Mouse (Mus musculus) liver, embryonic 12.5 days (tissue): ENCODE data around the gene App. TPM values are rescaled to one million over a fixed set of nuclear protein-coding genes. Genes with fewer than 3 reads are reported as not detected.

Experiments used
- ATAC-seq: fragments of 200-750 bp; cut with Nextera tagmentation; 2 replicates; pipeline ENCODE4 v1.8.0; 2017; ENCODE audit warnings: moderate number of reproducible peaks, mild to moderate bottlenecking, moderate library complexity
- H3K27ac ChIP-seq: fragments of 300-500 bp; sonication (generic); 2 replicates; pipeline ENCODE4 v1.5.1; 2016; ENCODE audit warnings: mild to moderate bottlenecking
- H3K27me3 ChIP-seq: fragments of 300-500 bp; sonication (generic); replicated peaks from 2 replicates; pipeline ENCODE4 v1.6.1; 2016; ENCODE audit warnings: mild to moderate bottlenecking, moderate library complexity
- H3K36me3 ChIP-seq: fragments of 300-500 bp; sonication (generic); 2 replicates; pipeline ENCODE4 v1.6.1; 2016; ENCODE audit warnings: mild to moderate bottlenecking, moderate library complexity
- H3K4me1 ChIP-seq: fragments of 300-500 bp; sonication (generic); 2 replicates; pipeline ENCODE4 v1.6.1; 2016
- H3K4me2 ChIP-seq: fragments of 300-500 bp; sonication (generic); 2 replicates; pipeline ENCODE4 v1.6.1; 2016; ENCODE audit warnings: mild to moderate bottlenecking, moderate library complexity
- H3K4me3 ChIP-seq: fragments of 300-500 bp; sonication (generic); 2 replicates; pipeline ENCODE4 v1.5.1; 2016; ENCODE audit warnings: mild to moderate bottlenecking, moderate library complexity
- H3K9ac ChIP-seq: fragments of 300-500 bp; sonication (generic); 2 replicates; pipeline ENCODE4 v1.6.1; 2016; ENCODE audit warnings: mild to moderate bottlenecking, moderate library complexity
- H3K9me3 ChIP-seq: fragments of 300-500 bp; sonication (generic); replicated peaks from 2 replicates; pipeline ENCODE4 v1.6.1; 2016; ENCODE audit warnings: mild to moderate bottlenecking, moderate library complexity
- WGBS: fragments of 180-500 bp; shearing (Covaris S2); methylation state at CpG from one replicate; pipeline ENCODE4 v1.1.7; 2016; ENCODE audit not compliant: insufficient replicate concordance; 5-methylcytosine and 5-hydroxymethylcytosine counted together
- polyA plus RNA-seq: library from polyadenylated mRNA; unstranded; fragments of >200 nt; fragmentation: Nextera tagmentation; extraction: Ambion mirVana; gene quantifications from 2 replicates; pipeline ENCODE4 v1.2.1, GENCODE M21; 2016

The App gene
- polyA plus RNA-seq, 1 experiment from 2014 or later = 26.1 TPM

DNA sequence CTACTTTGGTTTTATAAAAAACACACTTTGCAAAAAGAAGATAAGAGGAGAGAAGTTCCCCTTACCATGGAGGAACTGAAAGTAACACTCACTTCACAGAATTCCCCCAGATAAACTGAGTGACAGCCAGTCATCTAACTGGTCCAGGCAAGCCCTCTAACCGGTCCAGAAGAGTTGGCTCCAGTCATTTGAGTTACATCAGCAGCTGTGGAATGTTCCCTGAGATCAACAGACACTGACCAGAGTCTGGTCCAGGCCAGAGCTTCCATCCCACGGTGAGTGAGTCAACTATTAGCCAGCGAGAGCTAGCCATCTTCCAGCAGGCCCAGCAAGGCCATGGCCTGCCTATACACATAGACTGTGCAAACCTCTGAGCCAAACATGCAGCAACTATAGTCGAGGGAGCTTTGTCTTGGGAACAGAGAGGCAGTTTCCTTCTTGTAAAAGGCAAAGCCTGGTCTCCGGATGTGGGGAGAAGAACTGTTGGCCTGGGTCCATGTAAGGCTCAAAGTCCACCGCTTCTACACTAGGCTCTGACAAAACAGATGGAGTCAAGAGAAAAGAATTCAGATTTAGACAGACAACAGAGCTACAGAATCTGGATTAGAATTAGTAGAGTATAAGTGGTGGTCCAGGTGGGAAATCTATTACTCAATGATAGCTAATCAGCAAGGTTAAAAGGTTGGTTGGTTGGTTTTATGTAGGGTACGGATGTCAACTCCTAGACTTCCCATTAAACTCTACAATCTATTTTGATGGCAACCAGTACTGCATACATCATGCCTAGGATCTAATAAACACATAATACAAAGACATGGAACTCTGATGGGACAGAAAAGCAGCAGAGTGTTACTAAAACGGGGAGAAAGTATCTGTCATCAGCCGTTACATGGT lies 24.7 kb downstream of the App start:
- 56% methylated on average over 9 of the region's 9 CpGs for whole genome bisulfite sequencing
- H3K27me3 ChIP-seq = no peaks in the 10 kb centered on the region
- H3K4me3 ChIP-seq = no peak overlapping the region
- H3K27ac ChIP-seq = no peak overlapping the region
- H3K9me3 ChIP-seq = no peaks in the 10 kb centered on the region
- no peak overlapping the region for H3K9ac ChIP-seq
- peaks cover 11% of the 10 kb centered on the region for H3K4me1 ChIP-seq
- no peaks in the 10 kb centered on the region for H3K36me3 ChIP-seq
- no peak overlapping the region for H3K4me2 ChIP-seq
- peak; percentile 61; the same call in 1 of the 2 replicates for ATAC-seq

DNA sequence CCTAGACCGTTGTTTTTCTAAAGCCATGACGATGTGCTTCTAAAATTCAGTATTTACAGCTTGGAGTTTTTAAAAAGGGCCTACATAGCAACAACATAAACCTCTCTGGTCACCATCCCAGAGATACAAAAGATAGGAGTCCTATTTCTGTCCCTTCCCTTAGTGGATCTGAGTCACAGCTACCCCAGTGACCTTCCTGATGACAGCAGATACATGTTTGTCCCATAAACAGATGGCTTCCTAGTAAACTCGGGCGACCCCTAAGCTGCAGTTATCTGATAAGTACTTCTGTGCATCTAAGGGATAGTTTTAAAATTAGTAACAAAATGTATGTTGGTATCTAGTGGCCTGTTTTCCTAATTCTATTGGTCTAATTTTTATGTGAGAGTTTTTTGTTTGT lies 26.1 kb downstream of the App start:
- 49% methylated on average over 4 of the region's 4 CpGs for WGBS
- H3K27me3 ChIP-seq = no peaks in the 10 kb centered on the region
- H3K4me3 ChIP-seq = no peak overlapping the region
- no peak overlapping the region for H3K9ac ChIP-seq
- H3K4me2 ChIP-seq = no peak overlapping the region
- ATAC-seq = no peak
- peaks cover 7% of the 10 kb centered on the region for H3K4me1 ChIP-seq
- H3K36me3 ChIP-seq = no peaks in the 10 kb centered on the region
- no peak overlapping the region for H3K27ac ChIP-seq
- H3K9me3 ChIP-seq = no peaks in the 10 kb centered on the region

DNA sequence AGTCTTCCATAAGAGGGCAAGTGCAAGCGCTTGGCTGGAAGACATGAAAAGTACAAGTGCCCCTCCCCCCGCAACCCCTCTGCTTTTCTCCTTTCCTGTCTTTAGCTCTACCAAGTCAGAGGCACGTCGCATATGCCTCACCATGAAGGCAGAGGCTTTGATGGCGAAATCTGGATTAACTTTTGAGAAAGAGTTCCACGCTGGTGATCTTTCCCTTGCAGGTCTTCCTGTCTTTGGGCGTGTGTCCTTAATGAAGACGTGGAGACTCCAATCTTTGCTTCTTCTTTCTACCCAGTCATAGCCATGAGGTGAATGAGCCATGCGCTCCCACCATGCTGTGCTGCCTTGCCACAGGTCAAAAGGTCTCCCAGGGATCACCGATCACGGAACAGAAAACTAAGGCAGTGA lies 27.8 kb downstream of the App start:
- WGBS = 72% methylated on average over 11 of the region's 11 CpGs
- Histone ChIP-seq H3K4me1 (peaks cover 7% of the 10 kb centered on the region), H3K27me3 (no peaks in the 10 kb centered on the region)

DNA sequence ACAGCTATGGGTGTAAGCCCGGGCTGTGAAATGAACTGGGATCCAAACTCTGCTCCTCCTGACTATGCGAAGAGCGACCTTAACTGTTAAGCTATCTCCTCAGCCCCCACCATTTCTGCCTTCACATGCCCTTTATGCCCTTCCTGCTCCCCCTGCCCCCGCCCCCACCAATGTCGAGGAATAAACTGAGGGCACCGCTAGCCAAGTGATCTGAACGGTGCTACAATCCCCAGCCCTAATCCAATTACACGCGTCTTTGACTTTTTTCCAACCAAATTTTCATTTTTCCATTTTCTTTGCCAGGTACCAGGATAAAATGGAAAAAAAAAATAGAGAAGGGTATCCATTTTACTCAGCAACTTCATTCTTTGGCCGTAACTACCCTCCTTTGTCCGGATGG lies 28.2 kb downstream of the App start:
- no peak overlapping the region for H3K9ac ChIP-seq
- H3K27ac ChIP-seq = no peak overlapping the region
- ATAC-seq = no peak
- no peaks in the 10 kb centered on the region for H3K36me3 ChIP-seq
- H3K9me3 ChIP-seq = no peaks in the 10 kb centered on the region
- no peak overlapping the region for H3K4me3 ChIP-seq
- no peak overlapping the region for H3K4me2 ChIP-seq
- H3K27me3 ChIP-seq = no peaks in the 10 kb centered on the region
- WGBS = 83% methylated on average over 11 of the region's 11 CpGs
- peaks cover 7% of the 10 kb centered on the region for H3K4me1 ChIP-seq

More for the DNA sequence above, 27.8 kb downstream of the App start:
- H3K9ac ChIP-seq = no peak overlapping the region
- H3K9me3 ChIP-seq = no peaks in the 10 kb centered on the region
- no peak overlapping the region for H3K4me2 ChIP-seq
- no peaks in the 10 kb centered on the region for H3K36me3 ChIP-seq
- no peak overlapping the region for H3K4me3 ChIP-seq
- no peak overlapping the region for H3K27ac ChIP-seq
- ATAC-seq = no peak

DNA sequence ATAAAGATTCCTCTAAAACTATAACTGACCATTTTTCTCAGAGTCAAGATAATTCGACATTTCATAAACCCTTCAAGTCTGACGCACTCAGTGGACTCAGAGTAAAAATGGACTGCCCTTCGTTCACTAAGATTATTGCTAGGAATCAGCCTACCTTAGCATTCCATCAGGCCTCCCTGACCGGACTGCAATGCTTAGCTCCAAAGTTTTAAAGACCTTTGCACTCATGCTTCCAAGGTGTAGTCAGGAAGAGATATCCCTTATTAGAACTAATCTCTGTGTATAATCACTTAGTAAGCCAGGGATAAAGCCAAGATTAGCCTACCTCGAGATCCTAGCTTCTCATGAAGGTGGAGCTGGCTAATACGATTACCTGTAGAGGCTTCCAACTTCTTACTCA lies 29.2 kb downstream of the App start:
- H3K27ac ChIP-seq = no peak overlapping the region
- no peak overlapping the region for H3K4me3 ChIP-seq
- H3K4me1 ChIP-seq = peaks cover 7% of the 10 kb centered on the region
- H3K9ac ChIP-seq = no peak overlapping the region
- no peaks in the 10 kb centered on the region for H3K27me3 ChIP-seq
- 71% methylated on average over 6 of the region's 6 CpGs for WGBS
- H3K36me3 ChIP-seq = no peaks in the 10 kb centered on the region
- H3K4me2 ChIP-seq = no peak overlapping the region
- H3K9me3 ChIP-seq = no peaks in the 10 kb centered on the region
- no peak for ATAC-seq

DNA sequence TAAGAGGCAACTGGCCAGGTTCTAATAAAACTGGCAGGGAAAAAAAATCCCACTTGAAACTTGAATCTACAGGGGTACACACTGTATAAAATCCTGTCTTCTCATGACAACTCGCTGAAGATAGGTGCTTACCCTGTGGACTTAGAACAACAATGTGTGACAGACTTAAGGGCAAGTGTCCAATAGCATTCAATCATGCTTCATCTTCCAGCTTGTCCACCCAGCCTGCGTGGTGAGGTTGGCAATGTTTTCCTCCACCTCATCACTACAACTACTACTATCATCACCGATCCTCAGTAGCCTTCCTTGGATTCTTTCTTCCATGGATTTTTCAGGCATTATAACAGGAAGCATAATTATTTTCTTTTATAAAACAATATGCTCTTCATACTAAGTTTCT lies 29.7 kb downstream of the App start:
- no peak for ATAC-seq
- H3K36me3 ChIP-seq = no peaks in the 10 kb centered on the region

DNA sequence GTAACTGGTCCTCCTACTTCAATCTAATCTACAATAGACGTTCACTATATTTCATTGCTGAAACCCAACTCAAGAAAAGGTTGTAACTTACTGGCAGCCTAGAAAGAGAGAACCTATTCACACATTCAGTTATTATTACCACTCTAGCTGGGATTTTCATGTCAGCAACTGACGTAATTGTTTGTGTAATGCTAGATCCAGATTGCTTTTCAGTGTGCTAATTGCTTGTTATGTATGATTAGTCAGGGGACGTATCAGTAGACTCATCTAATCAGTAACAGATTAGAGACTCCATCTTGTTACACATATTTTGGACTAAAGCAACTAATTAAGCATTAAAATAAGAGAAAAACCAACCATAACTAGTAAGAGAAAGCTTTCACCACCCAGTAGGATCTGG lies 30.4 kb downstream of the App start:
- 64% methylated on average over 3 of the region's 3 CpGs for WGBS
- H3K36me3 ChIP-seq = no peaks in the 10 kb centered on the region
- no peaks in the 10 kb centered on the region for H3K27me3 ChIP-seq
- H3K4me3 ChIP-seq = no peak overlapping the region
- H3K27ac ChIP-seq = no peak overlapping the region
- no peaks in the 10 kb centered on the region for H3K4me1 ChIP-seq
- no peak for ATAC-seq
- no peaks in the 10 kb centered on the region for H3K9me3 ChIP-seq
- H3K9ac ChIP-seq = no peak overlapping the region
- no peak overlapping the region for H3K4me2 ChIP-seq

More for the DNA sequence above, 29.7 kb downstream of the App start:
- H3K27me3 ChIP-seq = no peaks in the 10 kb centered on the region
- H3K9ac ChIP-seq = no peak overlapping the region
- H3K4me2 ChIP-seq = no peak overlapping the region
- H3K9me3 ChIP-seq = no peaks in the 10 kb centered on the region
- peaks cover 6% of the 10 kb centered on the region for H3K4me1 ChIP-seq
- 70% methylated on average over 3 of the region's 3 CpGs for whole genome bisulfite sequencing
- H3K27ac ChIP-seq = no peak overlapping the region
- H3K4me3 ChIP-seq = no peak overlapping the region

DNA sequence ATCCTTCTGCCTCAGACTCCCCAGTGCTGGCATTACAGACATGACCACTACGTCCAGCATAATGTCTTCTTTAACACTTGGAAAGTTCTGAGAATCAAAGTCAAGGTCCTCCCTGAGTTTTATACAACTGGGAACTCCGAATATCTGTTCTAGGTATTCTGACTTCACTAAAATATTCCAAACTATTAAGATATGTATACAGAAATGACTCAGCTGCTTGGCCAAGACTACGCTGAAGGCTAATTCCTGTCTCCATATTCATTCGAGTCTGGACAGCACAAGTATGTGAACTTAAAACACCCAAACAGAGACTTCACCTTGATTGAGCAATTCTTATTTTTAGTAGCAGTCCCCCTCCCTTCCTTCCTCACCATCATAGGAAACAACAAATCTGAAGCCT lies 32.2 kb downstream of the App start:
- Histone ChIP-seq H3K9ac (no peak overlapping the region), H3K36me3 (no peaks in the 10 kb centered on the region), H3K27ac (no peak overlapping the region), H3K27me3 (no peaks in the 10 kb centered on the region), H3K4me2 (no peak overlapping the region), H3K9me3 (no peaks in the 10 kb centered on the region), H3K4me3 (no peak overlapping the region), H3K4me1 (no peaks in the 10 kb centered on the region)
- no peak for ATAC-seq
- 76% methylated on average over 4 of the region's 4 CpGs for WGBS

DNA sequence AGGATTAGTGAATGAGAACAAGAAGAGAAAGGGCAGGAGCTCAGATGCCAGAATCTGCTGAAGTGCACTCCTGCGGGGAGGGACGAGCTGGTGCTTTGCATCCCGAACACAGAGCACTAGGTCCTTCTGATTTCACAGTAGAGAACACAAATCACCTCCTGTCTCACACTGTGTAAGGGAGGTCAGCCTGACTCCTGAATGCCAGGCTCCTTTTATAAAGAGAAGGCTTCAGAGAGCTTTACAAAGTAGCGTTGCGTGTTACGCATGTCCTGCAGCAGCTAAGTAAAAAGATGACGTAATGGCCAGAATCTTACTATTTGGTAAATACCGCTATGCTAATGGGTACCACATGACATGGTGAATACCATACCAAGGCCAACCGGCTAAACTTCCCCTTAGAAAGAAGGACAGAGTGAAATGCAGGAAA lies 34.4 kb downstream of the App start:
- H3K4me3 ChIP-seq = no peak overlapping the region
- 74% methylated on average over 9 of the region's 9 CpGs for WGBS
- no peaks in the 10 kb centered on the region for H3K4me1 ChIP-seq
- H3K9ac ChIP-seq = no peak overlapping the region
- no peaks in the 10 kb centered on the region for H3K36me3 ChIP-seq
- no peak for ATAC-seq
- no peaks in the 10 kb centered on the region for H3K9me3 ChIP-seq
- no peak overlapping the region for H3K27ac ChIP-seq
- no peaks in the 10 kb centered on the region for H3K27me3 ChIP-seq
- no peak overlapping the region for H3K4me2 ChIP-seq

DNA sequence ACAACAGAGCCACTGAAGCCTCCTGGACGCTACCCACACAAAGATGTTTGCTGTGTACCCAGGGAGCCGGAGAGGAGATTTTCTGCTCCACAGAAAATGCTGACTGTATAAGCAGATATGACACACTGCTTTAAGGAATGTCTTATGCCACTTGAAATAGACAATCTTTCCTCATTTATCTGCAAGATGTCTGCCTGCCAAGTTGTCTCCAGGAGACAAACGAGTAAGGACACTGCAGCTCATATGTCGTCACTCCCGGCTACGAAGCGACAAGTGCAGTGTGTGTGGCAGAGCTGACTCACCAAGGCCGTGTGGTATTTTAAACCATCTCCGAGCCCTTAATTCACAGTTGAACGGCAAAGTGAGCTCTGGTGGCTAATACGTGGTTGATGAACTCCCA lies 36.2 kb downstream of the App start:
- 76% methylated on average over 11 of the region's 11 CpGs for WGBS
- Histone ChIP-seq H3K4me2 (no peak overlapping the region), H3K27ac (no peak overlapping the region), H3K4me3 (no peak overlapping the region), H3K36me3 (no peaks in the 10 kb centered on the region), H3K27me3 (no peaks in the 10 kb centered on the region), H3K4me1 (peaks cover 15% of the 10 kb centered on the region), H3K9ac (no peak overlapping the region), H3K9me3 (no peaks in the 10 kb centered on the region)
- no peak for ATAC-seq

DNA sequence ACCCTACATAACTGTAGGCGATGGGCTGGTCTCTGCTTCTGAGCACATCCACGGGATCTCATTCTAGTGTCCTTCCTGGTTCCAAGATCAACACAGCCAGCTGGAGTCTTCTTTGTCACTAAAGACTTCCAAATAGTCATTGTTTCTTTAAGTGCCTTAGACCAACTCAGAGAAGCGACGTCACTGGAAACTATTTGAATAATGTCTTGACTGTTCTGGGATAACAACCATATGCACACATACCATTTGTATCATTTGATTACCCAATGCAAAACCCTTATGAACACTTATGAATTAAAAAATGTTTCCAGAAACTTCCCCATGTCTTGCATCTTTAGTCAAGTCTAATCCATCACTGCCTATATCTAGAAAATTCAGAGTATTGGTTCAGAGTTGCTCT lies 37.5 kb downstream of the App start:
- Histone ChIP-seq H3K36me3 (no peaks in the 10 kb centered on the region), H3K4me2 (no peak overlapping the region), H3K9me3 (no peaks in the 10 kb centered on the region), H3K4me1 (peaks cover 27% of the 10 kb centered on the region), H3K27me3 (no peaks in the 10 kb centered on the region), H3K27ac (no peak overlapping the region), H3K9ac (no peak overlapping the region), H3K4me3 (no peak overlapping the region)
- ATAC-seq = no peak
- WGBS = 72% methylated on average over 4 of the region's 4 CpGs

DNA sequence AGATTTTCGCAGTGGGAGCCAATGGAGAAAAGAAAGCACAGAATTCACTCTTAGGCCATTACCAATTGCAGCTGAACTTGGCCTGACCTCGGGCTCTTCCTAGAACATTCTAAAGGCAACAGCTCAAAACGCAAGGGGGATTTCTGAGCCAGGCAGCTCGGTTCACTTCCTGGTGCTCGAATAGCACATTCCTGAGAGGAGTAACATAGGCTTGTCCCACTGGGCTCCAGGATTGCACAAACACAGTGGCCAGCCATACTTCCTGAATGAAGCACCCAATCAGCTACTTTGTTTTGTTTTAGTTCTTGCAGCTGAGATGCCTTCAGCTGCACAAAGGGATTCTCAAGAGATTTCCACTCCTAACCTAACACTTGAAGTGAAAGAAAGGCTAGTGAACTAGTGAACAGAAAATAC lies 40.1 kb downstream of the App start:
- peaks cover 47% of the 10 kb centered on the region for H3K4me1 ChIP-seq
- peak overlapping the region; percentile 60 for H3K27ac ChIP-seq
- no peaks in the 10 kb centered on the region for H3K27me3 ChIP-seq
- H3K9ac ChIP-seq = no peak overlapping the region
- peak overlapping the region; percentile 24; the same call in 1 of the 2 replicates for H3K4me2 ChIP-seq
- ATAC-seq = no peak
- no peaks in the 10 kb centered on the region for H3K36me3 ChIP-seq
- no peaks in the 10 kb centered on the region for H3K9me3 ChIP-seq
- no peak overlapping the region for H3K4me3 ChIP-seq
- WGBS = 38% methylated on average over 5 of the region's 5 CpGs
